Mouse (Mus musculus) right cerebral cortex, postnatal 25 days (tissue): Measurements from ENCODE around the gene Ptgds.

Source experiments
- DNase-seq: peaks from one replicate; pipeline ENCODE4 v3.0.0; 2022

Ptgds gene

DNA sequence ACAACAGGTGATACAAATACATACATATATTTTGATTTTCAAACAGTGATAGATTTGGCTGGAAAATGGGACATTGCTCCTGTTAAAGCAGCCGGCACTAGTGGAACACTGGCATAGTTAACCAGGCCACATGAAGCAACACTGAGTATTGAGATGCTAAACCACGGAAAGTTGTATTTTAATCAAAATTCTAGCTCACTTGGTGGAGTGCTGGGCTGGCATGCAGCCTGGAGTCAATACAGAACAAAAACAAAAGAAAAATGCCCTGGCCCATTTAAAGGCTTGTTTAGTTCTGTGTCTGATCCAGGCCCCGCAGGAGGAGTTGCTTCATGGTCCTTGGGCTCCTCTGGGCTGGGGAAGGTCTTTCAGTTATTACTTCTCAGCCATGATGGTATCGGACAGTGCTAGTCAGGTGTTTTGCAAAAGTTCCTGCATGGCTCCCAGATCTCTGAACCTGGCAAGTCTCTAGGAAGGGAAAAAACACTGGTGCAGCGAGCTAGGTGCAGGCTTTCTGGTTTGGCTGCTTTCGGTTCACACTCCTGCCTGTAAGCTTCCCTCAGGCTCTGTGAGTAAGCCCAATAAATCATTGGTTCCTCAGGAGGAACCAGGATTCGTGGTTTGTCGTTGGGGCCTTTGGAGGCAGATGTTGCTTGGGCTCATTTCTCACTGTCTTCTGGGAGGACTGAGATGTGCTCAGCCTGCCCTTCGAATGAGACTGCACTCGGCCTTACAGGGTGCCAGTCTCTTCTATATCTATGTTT lies 9.9 kb upstream of the Ptgds start:
- no peak for DNase-seq

DNA sequence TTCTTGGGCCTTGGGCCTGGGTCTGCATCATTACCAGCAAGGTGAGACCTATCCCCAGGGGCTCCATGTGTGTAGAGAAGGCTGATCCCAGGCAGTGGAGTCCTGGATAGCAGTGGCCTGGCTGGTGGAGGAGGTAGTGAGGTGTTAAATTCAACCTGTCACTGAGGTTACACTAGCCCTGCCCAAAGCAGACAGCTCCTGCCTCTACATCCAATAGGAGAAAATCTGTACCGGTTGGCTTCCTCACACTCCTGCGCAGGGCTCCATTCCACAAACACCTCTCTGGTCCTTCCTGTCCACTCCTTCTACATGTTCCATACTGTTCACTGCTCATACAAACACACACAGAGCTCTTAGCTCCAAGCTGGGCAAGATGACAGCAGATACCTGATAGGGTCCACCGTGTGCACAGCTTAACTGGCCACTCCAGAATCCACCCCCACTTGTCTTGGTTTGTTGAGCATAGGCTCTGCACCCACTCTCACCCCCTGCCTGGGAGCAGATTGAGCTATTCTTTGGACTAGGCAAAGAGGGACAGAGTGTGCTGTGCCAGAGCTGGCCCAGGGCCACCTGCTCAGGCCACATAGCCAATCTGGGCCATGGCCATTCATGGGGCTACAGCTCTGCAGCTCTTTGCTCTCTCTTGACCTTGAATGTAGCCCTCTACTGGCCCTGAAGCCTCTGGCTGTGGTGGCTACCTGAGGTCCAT lies 8.3 kb upstream of the Ptgds start:
- DNase-seq, result no peak

DNA sequence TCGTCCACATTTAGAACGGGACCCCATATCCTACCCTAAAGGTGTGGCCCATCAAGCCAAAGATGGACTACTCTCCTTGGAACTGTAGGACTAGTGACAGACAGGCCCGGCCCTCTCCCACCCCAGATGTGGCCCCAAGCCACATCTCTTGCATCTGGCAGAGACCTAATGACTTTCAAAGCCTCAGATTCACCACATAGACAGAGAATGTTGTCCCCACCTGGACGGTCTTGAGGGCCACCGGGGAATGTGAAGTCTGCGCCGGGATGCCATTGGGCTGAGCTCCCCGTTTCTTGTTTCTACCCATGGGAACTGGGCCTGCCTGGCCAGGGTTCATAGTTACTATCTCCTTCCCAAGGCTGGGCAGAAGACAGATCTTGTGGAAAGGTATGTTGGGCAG lies 7.7 kb upstream of the Ptgds start:
- DNase-seq, result no peak

DNA sequence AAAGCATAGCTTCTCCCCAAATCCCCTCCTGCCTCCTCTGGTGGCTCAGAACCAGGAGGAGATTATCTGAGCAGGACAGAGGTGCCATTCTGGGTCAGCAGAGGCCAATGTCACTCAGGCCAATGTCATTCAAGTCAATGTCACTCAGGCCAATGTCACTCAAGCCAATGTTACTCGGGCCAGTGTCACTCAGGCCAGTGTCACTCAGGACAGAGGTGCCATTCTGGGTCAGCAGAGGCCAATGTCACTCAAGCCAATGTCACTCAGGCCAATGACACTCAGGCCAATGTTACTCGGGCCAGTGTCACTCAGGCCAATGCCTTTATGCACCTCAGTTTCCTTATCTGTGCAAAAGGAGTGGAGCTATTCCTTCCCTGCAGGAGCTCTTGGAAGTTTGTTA lies 2.7 kb upstream of the Ptgds start:
- DNase-seq, result no peak

DNA sequence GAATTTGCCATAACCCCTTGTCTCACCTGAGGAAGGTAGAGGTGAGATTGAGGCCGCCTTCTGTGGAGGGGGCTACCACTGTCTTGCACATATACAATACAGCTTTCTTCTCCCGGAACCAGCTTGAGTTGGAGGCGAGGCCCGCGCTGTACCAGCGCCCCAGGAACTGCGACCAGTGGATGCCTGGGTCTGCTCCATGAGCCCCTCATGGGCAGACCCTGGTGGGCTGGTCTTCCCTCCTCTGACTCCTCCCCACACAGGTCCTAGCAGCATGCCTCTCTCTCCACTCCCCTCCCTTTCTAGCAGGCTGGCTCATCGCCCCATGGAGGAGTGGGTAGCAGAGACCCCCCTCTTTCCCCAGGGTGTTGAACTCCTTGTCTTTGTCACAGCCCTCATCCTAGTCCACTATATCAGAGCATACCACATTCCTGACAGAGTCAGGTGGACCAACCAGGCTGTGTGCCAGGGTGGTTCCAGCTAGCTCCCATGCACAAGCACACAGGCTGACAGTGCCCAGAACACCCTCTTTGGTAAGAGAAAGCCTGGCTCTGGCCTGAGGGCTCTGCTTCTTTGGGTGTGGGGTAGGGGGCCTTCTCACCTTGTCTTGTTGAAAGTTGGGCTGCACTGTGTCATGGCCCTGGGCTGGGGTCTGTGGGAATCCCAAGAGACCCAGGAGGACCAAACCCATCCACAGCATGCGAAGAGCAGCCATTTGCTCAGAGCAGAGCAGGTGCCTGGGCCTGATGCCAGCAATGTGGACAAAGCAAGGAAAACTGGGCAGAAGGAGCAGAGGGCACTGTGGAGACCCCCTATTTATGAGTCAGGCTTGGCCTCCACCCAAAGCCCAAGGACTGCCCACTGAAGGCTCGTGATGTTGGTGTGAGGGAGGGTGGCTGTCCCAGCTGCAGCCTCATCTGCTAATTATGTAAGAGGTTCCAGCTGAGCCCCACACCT lies 607 bp downstream of the Ptgds start:
- no peak for DNase-seq

DNA sequence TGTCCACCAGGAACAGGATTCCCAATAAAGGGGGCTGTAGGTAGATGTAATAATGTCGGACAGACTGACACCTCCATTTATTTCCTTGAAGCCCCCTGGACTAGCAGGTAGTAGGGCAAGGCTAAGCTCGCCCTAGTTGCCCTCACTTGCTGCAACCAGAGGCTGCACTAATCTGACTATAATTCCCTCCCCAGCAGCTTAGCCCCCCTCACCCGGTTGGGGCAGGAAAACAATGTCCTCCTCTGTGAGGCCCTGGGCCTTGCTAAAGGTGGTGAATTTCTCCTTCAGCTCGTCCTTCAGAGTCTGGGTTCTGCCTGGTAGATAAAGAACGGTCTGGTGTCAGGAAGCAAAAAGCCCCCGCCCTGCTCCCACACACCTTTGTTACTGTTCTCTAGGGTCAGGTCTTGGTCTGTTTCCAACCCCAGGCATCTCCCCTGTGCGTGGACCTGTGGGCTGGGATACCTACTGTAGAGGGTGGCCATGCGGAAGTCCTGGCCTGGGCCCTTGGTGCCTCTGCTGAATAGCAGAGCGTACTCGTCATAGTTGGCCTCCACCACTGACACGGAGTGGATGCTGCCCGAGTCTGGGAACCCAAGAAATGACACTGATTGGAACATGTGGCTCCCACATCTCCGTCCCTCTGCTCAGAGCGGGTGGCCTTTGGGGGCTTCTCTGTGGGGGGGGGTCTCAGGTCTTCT lies 2.1 kb downstream of the Ptgds start:
- no peak for DNase-seq

DNA sequence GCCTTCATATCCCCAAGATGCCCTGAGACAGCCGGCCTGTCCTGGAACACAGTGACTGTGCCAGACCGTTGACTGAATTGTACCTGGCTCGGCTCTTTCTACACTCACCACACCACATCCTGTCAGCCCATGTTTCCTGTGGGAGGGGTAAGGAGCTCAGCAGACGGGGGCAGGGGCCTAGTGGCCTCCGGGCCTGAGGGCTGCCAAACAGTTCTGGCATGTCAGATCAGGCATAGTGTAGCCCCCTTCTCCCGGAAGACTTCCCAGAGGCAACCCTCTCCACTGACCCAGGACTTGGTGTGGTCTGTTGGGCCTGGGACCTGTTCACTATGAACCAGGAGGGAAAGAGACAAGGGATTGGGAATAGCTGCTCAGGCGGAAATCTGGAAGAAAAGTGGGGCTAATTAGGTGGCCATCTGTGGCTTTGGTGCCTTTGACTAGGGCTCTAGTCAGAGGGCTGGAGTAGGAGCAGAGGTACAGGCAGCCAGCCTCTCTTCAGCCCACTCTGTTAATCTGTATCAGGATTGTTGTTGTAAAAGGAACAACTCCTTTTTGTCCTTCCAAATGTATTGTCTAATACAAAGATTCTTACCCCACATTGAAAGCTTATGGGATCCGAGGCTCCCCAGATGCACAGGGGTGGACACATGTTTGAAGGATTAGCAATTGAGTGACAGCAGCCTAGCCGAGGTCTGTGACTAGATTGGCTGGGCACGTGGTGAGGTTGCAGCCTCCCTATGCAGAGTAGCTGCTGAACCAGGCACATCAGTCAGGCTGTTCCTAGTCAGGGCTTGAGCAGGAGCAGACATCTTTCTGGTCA lies 3.8 kb downstream of the Ptgds start:
- DNase-seq, result no peak

DNA sequence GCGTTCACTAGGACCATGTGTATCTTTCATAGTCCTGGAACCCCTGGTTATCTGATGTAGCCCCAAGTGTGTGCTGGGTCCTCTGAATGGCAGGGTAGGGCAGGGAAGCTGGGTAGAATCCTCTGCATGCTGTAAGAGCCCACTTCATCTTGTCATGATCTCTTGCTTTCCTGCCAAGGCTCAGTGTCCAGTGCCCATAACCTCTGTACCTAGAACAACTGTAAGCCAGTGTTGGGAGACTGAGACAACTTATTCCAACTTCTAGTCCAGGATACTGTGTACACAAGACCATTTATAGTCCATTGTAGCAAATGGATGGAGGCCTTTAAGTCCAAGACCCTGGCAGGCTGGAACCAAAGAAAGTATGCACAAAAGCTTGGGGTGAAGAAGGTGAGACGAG lies 4.6 kb downstream of the Ptgds start:
- no peak for DNase-seq

DNA sequence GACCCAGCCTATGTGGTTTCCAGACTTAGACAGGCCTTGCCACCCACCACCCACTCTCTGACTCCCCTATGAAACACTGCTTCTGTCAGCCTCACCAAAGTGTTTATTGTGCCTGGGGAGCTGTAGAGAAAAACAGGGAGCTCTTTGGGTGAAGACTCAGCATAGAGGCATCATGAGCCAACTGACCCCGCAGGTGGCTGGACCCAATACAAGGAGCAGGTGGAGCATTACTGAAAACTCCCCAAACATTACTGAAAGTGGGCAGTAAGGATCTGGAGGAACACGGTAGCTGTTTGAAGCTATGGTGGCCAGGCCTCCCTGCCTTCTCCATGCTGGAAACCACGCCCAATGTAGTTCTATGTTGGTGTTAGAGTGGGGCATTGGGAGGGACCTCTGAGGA lies 6.2 kb downstream of the Ptgds start:
- DNase-seq, result no peak

DNA sequence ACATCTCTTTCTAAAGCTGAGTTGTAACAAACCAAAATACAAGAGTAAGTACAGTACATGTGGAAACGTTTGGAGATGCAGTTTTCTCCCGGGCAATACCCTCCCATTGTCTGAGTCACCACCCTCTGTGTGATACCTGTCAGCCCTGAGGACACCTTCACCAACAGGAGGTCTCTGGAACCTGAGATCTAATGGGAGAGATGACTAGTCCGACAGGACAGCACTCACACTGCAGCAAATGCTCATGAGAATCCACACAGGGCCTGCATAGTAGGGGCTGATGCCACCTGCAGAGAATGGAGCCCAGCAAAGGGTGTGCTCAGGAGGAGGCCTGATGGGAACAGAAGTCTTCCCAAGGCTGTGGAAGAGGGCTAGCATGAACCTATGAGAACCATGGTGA lies 8.4 kb downstream of the Ptgds start:
- no peak for DNase-seq

DNA sequence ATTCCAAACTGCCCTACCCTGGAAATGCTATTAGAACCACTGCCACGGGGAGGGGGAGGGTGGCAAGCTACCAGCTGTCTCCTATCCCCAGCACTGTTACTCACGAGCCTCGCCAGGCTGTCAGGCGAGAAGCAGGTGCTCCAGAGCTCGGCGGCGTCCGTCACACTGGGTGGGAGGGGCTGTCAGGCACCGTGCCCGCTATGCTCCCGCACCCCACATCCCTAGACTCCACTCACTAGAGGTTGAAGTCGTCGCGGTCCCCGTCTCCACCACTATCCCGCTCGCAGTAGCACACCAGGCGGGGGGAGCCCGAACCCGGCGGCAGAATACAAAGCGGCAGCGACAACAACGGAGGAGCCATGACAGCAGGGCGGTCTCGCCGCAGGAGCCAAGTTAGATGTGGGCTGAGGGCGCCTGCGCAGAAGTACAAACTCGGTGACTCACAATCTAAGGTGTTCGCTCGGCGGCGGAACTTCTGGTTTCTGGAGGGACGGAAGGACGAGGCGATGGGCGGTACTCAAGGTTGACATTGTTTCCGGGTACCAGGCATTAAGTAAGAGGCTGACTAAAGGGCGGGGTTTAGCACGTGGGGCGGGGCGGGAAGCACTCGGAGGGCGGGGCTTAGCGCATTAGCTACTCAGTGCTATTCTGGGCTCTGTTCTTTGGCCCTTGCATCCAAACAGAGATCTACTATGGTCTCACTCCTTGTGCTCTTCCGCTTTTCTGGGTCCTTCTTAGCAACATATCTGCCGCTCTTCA lies 9.1 kb downstream of the Ptgds start, which contains the start of gene Paxx:
TSS of gene Paxx (minus strand) at position 544 of the 759 bp plus-strand sequence.
- DNase-seq, result peak; percentile 94

DNA sequence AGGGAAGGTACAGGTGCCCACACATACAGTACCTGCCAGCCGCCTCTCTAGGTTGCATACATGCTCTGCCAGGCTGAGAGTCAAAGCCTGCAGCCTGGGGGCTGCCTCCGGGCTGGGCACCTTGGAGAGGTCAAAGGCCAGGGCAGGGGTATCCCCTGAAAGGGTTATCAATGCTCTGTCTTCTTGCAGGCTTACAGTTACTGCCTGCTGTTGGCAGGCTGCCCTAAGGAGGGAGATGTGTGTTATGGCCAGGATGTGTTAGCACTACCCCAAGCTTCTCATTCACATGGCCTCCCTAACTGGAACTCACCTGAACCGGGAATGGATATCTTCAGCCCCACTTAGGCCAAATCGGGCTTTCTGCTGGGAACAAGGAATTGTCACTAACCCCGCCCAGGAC lies 9.7 kb downstream of the Ptgds start:
- DNase-seq, result peak; percentile 30

DNA sequence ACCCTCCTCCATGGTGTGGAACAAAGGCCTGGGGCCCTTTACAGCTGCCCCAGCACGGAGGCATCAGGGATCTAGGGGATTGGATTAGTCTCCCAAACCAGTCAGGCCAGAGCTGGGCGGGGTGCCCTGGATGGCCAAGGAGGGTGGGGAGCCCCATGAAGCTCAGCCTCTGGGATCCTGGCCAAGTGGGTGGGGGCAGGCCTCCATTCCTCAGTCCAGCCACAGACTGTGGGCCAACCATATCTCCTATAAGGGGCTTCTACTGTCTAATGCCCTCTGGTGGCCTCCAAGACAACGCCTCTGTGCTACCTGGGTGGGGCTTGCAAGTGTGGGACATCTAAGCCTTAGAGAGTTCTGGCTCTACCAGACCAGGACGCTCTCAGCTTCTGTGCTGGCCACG lies 10.9 kb downstream of the Ptgds start:
- DNase-seq, result no peak

DNA sequence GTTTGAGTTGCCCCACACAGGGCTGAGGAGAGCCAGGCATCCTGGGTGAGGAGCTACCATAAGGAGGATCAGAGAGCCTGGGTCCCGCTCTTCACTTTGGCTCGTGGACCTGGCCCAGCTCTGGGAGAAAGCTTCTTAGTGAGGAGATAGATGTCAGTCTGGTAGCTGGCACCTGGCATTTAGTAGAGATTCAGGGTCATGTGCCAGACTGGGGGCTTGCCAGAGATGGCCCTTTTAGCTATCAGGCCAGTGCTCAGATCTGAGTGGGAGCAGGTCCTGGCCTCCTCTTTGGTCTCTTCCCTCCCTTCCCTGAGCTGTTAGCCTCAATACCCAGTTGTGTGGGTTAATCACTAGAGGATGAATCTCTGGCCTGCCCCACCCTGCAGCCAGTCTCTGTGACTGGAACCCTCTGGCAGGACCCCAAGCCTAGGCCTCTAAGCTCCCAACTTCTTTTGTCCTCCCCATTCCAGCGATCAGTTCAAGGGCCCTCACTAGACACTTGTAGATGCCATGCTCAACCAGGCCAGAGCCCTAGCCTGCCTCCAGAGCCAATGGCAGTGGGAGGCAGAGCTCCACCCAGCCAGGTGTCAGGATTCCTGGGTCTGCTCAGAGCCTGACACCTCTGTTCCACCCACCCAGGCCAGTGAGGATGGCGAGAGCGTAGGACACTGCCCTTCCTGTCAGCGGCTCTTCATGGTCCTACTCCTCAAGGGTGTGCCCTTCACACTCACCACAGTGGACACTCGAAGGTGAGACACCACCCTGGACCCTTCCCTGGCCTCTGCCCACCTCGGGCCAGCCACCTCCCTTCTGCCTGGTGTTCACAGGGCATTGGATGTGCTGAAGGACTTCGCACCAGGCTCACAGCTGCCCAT lies 12.6 kb downstream of the Ptgds start:
- DNase-seq, result no peak

DNA sequence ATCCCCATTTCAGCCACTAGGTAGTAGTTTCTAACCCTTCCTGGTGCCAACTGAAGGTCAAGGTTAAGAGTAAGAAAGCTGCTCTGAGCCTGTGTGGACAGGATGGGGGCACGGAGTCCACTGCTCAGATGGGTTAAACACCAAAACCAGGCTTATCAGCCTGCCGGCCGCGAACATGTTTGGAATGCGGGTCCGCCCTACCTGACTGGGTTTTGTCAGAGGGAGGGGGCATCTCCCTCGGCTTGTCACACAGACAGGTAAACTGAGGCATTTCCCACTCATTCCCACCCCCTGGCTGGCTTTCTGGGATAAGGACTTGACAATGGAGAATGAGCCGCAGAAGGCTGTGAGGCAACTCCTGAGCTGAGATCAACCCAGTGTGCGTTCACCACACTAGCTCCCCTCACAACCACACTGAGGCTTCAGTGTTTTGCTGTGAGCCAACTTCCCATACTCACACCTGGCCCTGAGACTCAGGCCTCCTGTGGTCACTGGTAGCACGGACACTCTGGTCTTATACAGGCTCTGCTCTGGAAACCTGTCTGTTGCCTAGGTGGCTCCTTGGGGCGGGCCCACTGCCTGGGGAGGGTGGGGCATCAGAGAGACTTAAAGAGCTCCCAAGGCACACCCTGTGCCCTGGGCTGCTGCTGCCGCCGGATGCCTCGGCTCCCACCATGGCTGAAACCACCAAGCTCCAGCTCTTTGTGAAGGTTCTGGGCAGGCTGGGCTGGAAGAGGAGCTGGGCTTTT lies 13.5 kb downstream of the Ptgds start, which contains the start of gene Clic3:
TSS of gene Clic3 (plus strand) at position 634 of the 749 bp plus-strand sequence.
- DNase-seq, result no peak

DNA sequence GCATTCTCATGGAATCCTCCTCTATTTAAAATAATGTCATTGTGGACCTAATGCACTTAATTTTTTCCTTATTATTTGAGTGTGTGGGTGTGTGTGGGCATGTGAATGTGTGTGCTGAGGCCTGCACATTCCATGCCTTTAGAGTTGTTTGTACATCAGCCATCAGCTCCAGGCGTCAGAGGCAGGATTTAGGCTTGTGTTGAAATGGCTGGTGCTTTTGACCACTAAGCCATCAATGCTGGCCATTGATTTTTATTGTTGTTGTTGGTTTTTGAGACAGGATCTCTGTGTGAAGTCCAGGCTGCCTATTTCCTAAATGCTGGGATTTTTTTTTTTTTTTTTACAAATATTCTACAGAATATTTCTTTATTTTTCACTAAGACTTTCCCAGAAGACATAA lies 16.9 kb downstream of the Ptgds start:
- no peak for DNase-seq

DNA sequence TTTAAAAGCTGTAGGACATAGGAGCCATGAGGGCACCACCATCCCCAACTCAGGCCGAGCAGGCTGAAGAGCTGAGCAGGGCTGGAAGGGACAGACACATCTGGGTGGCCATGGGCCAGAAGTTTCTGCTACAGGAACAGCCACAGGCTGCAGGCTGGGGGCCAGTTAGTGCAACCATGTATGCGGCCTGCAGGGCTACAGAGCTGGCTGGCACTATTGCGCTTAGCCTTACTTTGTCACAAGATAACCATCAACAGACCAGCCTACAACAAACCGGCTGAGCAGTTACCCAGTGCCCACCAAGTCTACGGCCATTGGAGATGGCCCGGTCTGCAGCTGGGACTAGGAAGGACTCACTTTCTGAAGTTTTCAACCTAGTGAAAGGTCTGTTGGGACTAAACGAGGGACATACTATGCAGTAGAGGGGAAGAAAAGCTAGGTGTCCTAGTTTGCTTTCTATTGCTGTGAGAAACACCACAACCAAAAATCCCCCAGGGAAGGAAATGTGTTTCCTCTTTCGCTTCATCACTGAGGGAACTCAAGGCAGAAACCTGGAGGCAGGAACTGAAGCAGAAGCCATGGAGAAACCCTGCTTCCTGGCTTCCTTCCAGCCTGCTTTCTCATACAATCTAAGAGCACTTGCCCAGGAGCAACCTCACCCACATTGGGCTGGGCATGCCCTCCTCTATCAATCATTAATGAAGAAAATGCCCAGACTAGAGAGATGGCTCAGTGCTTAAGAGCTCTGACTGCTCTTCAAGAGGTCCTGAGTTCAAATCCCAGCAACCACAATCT lies 18.8 kb downstream of the Ptgds start:
- no peak for DNase-seq

DNA sequence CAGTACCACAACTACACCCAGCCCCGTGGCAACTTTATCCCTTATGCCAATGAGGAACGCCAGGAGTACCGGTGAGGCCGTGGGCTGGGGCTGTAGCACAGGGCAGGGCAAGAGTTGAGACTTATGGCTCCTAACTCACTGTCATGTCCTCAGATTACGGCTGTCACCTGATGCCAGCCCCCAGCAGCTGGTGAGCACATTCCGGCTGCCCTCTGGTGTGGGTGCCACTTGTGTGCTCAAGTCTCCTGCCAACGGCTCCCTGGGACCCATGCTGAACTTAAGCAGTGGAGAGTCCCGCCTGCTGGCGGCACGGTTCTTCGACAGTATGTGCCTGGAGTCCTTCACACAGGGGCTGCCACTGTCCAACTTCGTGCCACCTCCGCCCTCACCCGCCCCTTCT lies 27.2 kb downstream of the Ptgds start:
- no peak for DNase-seq
